Mouse (Mus musculus) ES-E14 (cell line): ENCODE measurements around the gene Ccdc175. TPM values are rescaled to one million over a fixed set of nuclear protein-coding genes. Genes with fewer than 3 reads are reported as not detected.

Experiments
- DNase-seq: peaks from one replicate; pipeline ENCODE4 v3.0.0-alpha.2; 2013; ENCODE audit warnings: low read depth, low spot score
- H3K27ac ChIP-seq: 2 replicates; pipeline ENCODE4 v1.5.1; 2012; ENCODE audit warnings: low read depth, mild to moderate bottlenecking, low read length, moderate library complexity, mixed read lengths; ENCODE audit not compliant: poor library complexity, insufficient read depth, severe bottlenecking
- H3K36me3 ChIP-seq: 2 replicates; pipeline ENCODE4 v1.6.1; 2012; ENCODE audit warnings: mild to moderate bottlenecking, low read length, moderate library complexity, mixed read lengths; ENCODE audit not compliant: control insufficient read depth, poor library complexity, insufficient read depth, severe bottlenecking
- H3K4me1 ChIP-seq, 2 experiments: fragments of 150-350 bp in 1 of 2; sonication (generic) in 1 of 2; 2 replicates each; pipeline ENCODE4 v1.6.1; 2012; ENCODE audit warnings: low read length in 2 of 2, mild to moderate bottlenecking in 1 of 2, mixed read lengths in 1 of 2; ENCODE audit not compliant: control insufficient read depth in 2 of 2, insufficient read depth in 2 of 2, poor library complexity in 1 of 2
- H3K4me3 ChIP-seq, 2 experiments: fragments of 150-350 bp in 1 of 2; sonication (generic) in 1 of 2; 2 replicates each; pipeline ENCODE4 v1.5.1; 2012; ENCODE audit warnings: low read length in 2 of 2, low read depth in 1 of 2, mild to moderate bottlenecking in 1 of 2, mixed read lengths in 1 of 2; ENCODE audit not compliant: insufficient read depth in 1 of 2, poor library complexity in 1 of 2, severe bottlenecking in 1 of 2
- H3K9ac ChIP-seq: 2 replicates; pipeline ENCODE4 v1.6.1; 2012; ENCODE audit warnings: low read depth, mild to moderate bottlenecking, low read length, mixed read lengths; ENCODE audit not compliant: poor library complexity, insufficient read depth, severe bottlenecking
- H3K9me3 ChIP-seq: fragments of 150-350 bp; sonication (generic); 2 replicates; pipeline ENCODE4 v1.6.1; 2012; ENCODE audit warnings: low read depth, mild to moderate bottlenecking, low read length; ENCODE audit not compliant: control insufficient read depth, insufficient read depth
- CHD2 ChIP-seq: IDR thresholded peaks from 2 replicates; pipeline ENCODE4 v1.6.1; 2014; ENCODE audit warnings: mild to moderate bottlenecking, low read depth, low read length, inconsistent platforms
- HCFC1 ChIP-seq: IDR thresholded peaks from 2 replicates; pipeline ENCODE4 v1.6.1; 2012; ENCODE audit warnings: low read length, inconsistent platforms, borderline replicate concordance; ENCODE audit not compliant: insufficient read depth
- MAFK ChIP-seq: IDR thresholded peaks from 2 replicates; pipeline ENCODE4 v1.6.1; 2014; ENCODE audit warnings: mild to moderate bottlenecking, low read depth, low read length, inconsistent platforms; ENCODE audit not compliant: insufficient read depth
- ZC3H11A ChIP-seq: IDR thresholded peaks from 2 replicates; pipeline ENCODE4 v1.6.1; 2012; ENCODE audit warnings: low read depth, mild to moderate bottlenecking, inconsistent platforms, low read length, borderline replicate concordance
- ZNF384 ChIP-seq: IDR thresholded peaks from 2 replicates; pipeline ENCODE4 v1.6.1; 2012; ENCODE audit warnings: low read depth, low read length, inconsistent platforms
- in situ Hi-C, 2 experiments: fragments of 600-800 bp; cut with MboI; formaldehyde crosslinking; loops; one replicate each; pipeline ENCODE4 v1.15.1; 2025; ENCODE audit warnings: low sequenced_read_pairs in 2 of 2, inconsistent platforms in 1 of 2; ENCODE audit not compliant: unreplicated experiment in 2 of 2
- total RNA-seq: library from RNA; depleted of rRNA; stranded (reverse); fragments of 300-350 nt; gene quantifications from 2 replicates; pipeline ENCODE4 v1.2.3, GENCODE M21; 2012

The Ccdc175 gene
- total RNA-seq, 1 experiment, result 0.09 TPM

DNA sequence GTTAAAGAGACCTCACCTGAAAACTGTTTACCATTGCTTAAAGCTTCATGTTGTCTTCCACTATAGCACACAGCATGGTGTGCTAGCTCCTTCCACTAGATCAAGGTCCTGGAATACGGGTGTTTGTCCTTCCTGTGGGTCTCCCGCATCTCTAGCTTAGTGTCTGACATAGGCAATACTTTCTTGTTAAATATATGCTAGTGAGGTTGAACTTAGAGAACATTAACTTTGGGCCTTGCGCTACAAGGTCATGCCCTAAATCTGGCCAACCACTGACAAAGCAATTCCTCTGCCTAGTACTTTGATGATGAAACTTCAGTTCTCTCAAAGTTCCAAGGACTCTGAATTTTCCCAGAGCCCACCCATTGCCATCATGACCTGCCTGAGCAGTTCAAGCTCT, 106.6 kb downstream of the Ccdc175 start:
- TF ChIP-seq MAFK, result no peak
- no peak for TF ChIP-seq ZNF384
- TF ChIP-seq CHD2, result no peak
- TF ChIP-seq ZC3H11A, result no peak
- TF ChIP-seq HCFC1, result no peak
- Histone ChIP-seq H3K9ac (no peak overlapping the region), H3K4me1 (peaks cover 1 to 5% of the 10 kb centered on the region in 2 experiments; a peak in 1 of 4 replicates), H3K27ac (no peak overlapping the region), H3K36me3 (no peaks in the 10 kb centered on the region), H3K4me3 (no peak overlapping the region), H3K9me3 (no peaks in the 10 kb centered on the region)
- in situ Hi-C loops, result no loop called here
- no peak for DNase-seq

DNA sequence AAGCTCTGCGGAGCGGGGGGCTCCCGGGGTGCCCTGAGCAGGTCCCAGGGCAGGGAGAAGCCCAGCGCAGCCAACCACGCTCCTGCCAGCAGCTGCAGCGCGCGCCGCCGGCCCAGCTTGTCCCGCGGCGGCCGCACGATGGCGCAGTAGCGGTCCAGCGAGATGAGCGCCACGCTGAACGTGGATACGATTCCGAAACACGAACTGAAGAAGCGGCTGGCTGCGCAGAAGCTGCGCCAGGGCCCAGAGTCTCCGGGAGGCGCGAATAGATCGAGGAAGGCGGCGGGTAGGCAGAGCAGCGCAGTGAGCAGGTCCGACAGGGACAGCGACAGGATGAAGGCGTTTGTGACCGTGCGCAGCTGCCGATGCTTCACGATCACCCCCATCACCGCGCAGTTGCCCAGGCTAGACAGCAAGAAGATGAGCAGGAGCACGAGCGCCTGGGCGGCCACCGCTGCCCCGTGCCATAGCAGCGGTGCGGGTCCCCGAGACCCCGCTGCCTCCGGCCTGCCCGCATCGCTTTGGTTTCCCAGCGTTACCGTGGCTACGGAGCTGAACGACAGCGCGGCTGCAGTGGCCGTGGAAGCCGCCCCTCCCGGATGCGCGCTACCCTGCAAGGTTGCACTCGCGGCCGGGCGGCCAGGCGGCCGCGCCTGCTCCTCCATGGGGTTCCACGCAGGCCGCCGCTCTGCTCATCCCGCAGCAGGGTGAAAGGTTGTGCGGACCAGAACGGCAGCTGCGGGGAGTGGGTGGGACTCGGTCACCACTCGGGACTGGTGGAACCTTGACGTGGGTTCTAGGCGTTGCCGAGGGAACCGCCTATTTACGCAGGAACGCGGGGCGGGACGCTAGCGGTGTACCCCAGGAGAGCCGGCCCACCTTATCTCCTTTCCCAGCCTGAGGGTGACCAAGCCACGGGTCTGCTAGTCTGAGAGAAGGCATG, 114.2 kb downstream of the Ccdc175 start, which contains the start of gene Gpr135:
TSS of gene Gpr135 (minus strand) at position 799 of the 943 bp plus-strand sequence.
- in situ Hi-C loops, result no loop called here
- no peaks in the 10 kb centered on the region for H3K9me3 ChIP-seq
- no peak for TF ChIP-seq MAFK
- TF ChIP-seq HCFC1, result 0 out of 2 replicates have a peak, but pooled peaks have one; percentile 45
- H3K9ac ChIP-seq, result peak within 1 kb of the TSS; percentile 71
- peak; percentile 71 for DNase-seq
- no peak within 1 kb of the TSS for H3K27ac ChIP-seq
- H3K4me1 ChIP-seq, result no peaks in the 10 kb centered on the region
- H3K4me3 ChIP-seq, result peak within 1 kb of the TSS; percentile 77 to 78
- H3K36me3 ChIP-seq, result no peaks in the 10 kb centered on the region

DNA sequence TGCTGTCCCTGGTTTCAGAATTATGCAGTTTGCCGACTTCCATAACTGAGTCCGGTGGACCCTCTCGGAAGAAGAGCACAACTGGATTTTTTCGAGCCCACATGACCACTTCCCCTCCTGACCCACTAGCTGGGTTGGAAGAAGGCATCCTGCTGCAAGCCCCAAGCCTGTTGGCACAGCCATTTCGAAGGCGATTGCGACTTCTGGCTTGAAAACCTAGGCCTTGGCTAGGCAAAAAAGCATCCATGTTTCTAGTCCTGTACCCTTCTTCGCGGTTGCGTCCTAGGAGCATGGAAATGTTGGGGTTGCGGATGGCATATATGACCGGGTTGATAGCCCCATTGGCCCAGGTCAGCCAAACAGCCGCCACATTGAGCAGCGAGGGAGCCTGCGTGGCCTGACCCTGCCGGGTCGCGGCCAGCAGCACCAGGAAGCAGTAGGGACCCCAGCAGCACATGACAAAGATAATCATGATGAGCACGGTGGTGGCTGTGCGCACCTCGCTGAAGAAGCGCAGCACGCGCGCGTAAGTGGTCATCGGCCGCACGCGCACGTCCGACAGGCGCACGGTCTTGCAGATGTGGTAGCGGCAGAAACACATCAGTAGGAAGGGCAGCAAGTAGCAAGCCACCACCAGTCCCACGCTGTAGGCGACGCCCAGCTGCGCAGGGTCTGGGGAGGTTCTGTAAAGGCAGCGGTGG, 115.1 kb downstream of the Ccdc175 start:
- in situ Hi-C loops, result no loop called here
- Histone ChIP-seq H3K4me3 (peak overlapping the region; percentile 77 to 78), H3K9me3 (no peaks in the 10 kb centered on the region), H3K9ac (peak overlapping the region; percentile 71), H3K4me1 (no peaks in the 10 kb centered on the region), H3K27ac (no peak overlapping the region), H3K36me3 (no peaks in the 10 kb centered on the region)
- TF ChIP-seq CHD2, result no peak
- TF ChIP-seq MAFK, result no peak
- TF ChIP-seq HCFC1, result no peak
- TF ChIP-seq ZC3H11A, result no peak
- TF ChIP-seq ZNF384, result no peak
- no peak for DNase-seq

DNA sequence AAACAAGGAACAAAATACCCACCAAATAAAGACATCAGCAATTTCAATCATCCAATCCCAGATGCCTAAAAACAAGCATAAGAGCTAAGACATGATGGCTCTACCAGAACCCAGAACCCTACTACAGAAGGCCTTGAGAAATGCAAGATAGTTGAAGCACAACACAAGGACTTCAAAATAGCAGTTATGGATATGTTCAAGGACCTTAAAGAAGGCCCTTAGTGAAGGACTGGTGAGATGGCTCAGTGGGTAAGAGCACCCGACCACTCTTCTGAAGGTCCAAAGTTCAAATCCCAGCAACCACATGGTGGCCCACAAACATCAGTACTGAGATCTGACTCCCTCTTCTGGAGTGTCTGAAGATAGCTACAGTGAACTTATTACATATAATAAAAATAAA, 127.0 kb downstream of the Ccdc175 start:
- TF ChIP-seq MAFK (no peak), ZC3H11A (no peak), HCFC1 (no peak), ZNF384 (no peak), CHD2 (no peak)
- no peak overlapping the region for H3K27ac ChIP-seq
- no peaks in the 10 kb centered on the region for H3K9me3 ChIP-seq
- no peak overlapping the region for H3K4me3 ChIP-seq
- in situ Hi-C loops, result no loop called here
- H3K4me1 ChIP-seq, result no peaks in the 10 kb centered on the region
- no peaks in the 10 kb centered on the region for H3K36me3 ChIP-seq
- no peak overlapping the region for H3K9ac ChIP-seq
- no peak for DNase-seq
